Mouse (Mus musculus): ENCODE measurements around the gene Rnf216.
A peak's percentile ranks its signal among the peaks of the same experiment; 100 is the strongest.

Rnf216 gene

DNA sequence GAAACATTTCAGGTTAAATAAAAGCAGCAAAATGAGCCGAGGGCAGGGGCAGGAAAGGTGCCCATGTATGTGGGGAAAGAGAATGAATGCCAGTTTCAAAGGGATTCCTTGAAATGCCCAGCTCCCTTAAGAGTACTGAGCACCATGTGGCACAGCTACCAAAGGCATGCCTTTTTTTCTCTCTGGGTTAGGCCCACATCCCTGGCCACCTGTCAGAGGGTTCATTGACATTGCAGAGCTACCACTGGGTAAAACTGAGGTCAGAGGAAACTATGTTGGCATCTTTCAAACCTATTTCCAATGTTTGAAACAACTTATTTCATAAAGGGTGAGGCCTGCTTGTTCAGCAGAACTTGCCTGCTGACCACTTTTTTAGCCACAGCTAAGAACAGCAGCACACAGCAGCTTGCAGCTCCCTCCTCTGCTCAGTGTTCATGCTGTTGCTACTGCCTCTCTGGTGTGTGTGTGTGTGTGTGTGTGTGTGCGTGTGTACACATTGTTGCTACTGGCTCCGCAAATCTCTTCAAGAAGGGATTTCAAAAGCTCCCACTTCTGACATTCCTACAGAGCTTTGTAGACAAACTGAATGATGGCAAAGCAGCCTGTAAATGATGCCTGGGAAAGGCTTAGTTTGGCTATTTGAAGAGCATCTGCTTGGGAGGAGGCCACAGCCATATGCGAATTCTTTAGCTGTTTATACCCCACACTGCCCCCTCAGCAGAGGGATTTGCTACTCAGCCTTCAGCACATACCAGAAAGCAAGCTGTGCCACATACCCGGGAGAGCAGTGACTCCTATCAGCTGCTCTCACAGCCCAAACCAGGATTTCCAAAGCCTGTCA is 59.4 kb downstream of the Rnf216 start:
- DNase-seq (ENCODE audit: low spot score in 2 of 2), result no peak

DNA sequence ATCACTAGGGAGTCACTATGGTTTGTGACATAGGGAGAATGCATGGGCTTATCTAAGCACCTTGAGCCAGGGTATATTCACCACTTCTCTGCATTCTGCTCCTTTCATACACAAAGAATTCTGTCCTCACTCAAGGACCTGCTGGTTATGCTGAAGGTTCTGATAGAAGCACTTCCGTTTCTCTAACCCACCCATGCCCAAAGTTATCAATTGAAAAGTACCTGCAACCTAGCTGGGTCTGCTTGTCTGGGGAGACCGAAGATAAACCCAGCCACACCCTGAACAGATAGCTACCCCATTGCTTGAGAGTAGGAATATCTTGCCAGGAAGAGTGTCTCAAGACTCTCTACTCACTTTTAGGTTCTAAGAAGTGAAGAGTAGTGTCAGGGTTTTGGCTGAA is 60.1 kb downstream of the Rnf216 start:
- DNase-seq (ENCODE audit: low spot score in 2 of 2), result no peak

DNA sequence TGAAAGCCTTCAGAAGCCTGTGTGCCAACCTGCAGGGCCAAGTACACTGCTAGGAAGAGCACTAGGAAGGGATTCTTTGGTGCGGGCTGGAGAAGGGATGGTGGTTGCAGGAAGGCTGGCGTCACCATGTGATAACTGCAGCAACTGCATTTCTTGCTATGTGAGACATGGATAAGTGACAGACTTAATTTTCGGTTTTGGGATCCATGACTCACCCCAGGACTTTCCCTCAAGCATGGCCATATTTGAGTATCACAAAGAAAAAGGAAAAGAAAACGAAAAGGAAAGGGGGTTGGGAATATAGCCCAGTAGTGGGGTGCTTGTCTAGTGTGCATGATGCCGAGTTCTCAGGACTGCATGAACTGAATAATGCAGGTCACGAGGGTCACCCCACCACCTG is 60.9 kb downstream of the Rnf216 start:
- no peak for DNase-seq (ENCODE audit: low spot score in 2 of 2)

DNA sequence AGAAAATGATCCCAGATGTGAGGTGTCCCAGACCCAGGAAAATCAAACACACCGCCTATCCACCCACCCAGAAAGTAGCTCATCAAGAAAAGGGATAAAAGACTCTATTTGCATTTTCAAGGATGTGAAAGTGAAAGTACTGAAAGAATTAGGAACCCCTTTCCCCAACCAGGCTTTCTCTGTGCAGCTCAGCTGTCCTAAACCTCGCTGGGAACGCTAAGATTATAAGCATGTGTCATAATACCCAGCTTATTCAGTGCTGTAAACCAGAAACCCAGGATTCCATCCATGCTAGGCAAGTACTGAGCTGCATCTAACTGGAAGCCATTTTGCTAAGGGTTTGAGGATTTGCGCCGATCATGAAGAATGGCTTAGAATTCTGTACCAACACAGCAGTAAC is 62.5 kb downstream of the Rnf216 start:
- DNase-seq (ENCODE audit: low spot score in 2 of 2), result no peak

DNA sequence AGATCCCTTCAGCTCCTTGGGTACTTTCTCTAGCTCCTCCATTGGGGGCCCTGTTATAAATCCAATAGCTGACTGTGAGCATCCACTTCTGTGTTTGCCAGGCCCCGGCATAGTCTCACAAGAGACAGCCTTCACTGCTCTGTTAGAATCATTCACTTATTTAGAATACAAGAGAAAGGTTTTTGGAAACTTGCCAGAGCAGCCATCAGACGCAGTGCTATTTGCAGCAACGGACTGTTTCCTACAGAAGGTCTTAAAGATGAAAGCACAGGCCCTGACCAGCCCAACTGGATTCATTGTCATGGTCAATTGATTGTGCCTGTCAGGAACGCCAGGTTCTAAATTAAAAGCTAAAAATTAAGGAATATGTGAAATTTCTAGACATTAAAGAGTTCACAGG is 63.0 kb downstream of the Rnf216 start:
- DNase-seq (ENCODE audit: low spot score in 2 of 2), result no peak

DNA sequence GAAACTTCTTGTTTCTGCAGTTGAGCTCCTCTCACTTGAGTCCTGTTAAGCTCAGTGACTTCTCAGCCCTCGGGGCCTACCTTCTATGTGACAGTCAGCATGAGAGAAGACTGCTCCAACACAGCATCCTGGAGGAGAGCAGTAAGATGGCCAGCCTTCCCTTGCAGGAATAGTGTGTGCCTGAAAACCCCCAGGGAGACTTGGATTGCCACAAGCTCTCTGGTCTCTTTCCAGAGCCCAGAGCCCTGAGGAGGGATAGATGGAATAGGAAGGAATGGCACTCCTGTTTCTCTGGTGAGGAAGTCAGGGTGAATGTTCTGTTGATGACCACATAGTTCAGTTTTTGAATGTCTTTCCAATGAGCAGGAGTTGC is 63.8 kb downstream of the Rnf216 start:
- no peak for DNase-seq (ENCODE audit: low spot score in 2 of 2)

DNA sequence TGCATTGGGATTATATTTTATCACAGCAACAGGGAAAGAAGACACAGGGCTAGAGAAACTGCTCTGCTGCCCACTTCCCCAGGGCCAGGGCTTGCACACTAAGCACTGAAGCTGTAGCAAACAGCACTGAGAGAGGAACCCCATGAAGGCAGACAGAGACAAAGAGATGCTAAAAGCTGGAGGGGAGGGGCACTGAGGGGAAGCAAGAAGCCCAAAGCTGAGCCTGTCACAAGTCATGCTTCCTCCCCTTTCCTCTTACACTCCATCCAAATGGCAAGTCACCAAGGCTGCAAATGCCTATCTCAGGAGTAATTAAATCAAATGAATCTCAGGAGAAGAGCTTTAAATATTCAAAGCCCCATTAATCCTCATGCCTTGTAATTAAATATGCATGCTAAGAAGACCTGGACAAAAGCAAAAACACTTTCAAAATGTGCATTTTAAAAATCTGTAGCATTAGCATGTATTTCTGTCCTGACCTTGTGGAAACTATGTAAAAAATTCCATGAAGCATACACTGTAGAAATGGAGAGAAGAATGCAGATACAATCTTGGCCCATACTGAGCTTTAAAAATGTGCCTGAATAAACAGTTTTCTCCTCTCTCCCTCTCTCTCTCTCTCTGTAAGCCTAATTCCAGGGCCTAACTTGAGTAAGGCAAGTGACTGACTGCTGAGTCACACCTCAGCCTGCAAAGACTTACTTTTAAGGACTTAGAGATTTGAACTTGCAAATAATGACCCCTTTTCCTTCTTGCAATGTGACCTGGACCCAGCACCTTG is 64.4 kb downstream of the Rnf216 start:
- no peak for DNase-seq (ENCODE audit: low spot score in 2 of 2)

DNA sequence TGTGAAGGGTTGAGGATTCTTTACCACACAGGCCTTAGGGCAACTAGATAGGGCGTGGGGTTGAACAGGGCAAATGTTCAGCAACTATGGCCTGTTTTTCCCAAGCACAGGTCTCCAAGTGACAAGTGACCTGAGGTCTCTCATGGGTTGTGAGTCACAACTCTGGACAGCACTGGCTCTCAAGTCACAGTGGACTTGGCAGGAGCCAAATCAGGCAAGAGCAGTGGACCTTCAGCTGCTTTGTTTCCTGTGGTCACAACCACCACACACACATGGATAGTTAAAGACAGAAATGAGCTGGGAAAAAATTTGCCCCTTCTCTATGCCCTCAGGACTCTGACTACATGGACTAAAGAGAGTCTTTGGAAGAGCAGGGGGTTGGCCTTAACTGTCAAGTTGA is 65.2 kb downstream of the Rnf216 start:
- no peak for DNase-seq (ENCODE audit: low spot score in 2 of 2)

DNA sequence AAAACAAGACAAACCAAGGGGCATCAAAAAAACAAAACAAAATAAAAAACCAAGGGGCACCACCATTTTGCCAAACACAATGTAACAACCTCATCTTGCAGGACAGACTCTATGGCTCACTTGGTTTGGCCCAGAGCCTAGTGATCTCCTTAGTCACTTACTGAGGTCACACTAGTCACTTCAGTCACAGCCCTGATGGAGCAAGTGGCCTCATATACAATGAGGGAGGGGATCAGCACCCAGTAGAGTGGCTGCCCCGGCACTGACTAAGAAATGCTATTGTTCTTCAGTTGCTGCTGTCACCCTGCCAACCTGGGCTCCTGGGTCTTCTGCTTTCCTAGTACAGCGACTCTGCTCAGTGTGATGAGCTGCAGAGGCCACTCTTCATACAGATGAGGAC is 68.9 kb downstream of the Rnf216 start:
- no peak for DNase-seq (ENCODE audit: low spot score in 2 of 2)

DNA sequence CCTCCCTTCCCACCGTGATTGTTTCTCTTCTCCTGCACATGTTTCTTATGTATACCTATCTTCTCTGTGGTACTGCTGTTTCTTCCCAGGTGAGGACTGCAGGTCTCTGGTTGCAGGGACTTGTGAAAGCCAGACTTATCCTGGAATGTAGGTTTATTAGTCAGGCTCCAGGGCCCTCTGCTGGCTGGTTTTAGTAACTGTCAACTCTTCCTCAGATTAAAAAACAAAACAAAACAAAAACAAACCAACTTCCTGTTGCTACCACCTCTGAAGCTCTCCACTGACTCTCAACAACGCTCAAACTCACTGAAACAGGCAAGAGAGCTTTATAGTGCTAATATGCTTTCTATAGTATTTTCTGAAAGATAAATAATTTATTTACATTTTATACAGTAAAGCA is 69.5 kb downstream of the Rnf216 start:
- no peak for DNase-seq (ENCODE audit: low spot score in 2 of 2)

DNA sequence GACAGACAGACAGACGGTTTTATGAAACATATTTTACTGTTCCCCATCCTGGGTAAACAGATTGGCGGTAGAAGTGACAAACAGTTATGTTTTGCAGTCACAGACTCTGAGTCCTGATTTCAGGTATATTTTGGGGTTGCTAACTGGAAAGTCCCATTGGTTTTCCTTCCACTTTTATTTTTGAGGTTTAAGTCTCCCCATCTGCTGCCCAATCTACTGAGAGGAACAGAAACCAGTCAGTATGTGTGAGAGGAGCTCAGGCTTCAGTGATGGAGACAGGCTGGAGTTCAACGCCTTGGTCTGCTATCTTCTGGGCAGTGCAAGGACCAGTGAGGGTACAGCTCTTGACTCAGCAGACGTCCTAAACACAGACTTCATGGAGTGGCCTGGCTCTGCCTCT is 74.0 kb downstream of the Rnf216 start:
- DNase-seq (ENCODE audit: low spot score in 2 of 2), result no peak

DNA sequence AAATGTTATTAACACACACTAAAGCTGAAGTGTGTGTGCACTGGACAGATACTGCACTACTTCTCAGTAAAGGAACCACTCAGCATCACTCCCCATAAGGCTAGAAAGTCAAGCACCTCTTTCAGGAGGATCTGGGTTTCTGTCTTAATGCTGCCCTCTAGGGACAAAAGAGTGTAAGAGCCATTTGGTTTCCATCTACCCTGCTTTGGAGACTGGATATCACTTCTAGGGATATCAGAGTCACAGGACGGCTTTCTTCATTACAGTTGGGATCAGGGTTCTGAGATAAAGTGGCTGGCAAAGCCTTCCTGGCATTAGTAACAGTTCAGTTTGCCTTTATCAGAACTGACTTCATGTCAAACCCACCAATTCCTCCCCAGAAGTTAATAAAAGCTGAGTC is 75.6 kb downstream of the Rnf216 start:
- DNase-seq (ENCODE audit: low spot score in 2 of 2), result peak in 1 of 2 experiments; percentile 30

DNA sequence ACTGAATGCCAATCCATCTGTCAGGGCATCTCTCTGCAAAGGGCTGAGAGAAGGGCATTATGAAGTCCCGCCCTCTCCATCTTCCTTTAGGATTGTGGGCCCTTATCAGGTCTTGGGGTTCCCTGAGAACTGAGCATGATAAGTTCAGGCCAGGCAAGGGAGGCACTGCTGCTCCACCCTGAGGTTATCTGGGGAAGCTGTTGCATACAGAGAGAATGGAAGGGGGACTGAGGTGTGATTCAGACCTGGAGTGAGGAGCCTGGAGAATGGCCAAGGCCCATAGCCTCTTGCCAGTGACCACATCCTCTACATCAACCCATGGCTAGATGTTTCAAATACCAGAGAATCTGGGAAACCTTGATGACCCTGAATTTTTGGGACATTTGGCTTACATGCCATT is 76.7 kb downstream of the Rnf216 start:
- DNase-seq (ENCODE audit: low spot score in 2 of 2), result no peak

DNA sequence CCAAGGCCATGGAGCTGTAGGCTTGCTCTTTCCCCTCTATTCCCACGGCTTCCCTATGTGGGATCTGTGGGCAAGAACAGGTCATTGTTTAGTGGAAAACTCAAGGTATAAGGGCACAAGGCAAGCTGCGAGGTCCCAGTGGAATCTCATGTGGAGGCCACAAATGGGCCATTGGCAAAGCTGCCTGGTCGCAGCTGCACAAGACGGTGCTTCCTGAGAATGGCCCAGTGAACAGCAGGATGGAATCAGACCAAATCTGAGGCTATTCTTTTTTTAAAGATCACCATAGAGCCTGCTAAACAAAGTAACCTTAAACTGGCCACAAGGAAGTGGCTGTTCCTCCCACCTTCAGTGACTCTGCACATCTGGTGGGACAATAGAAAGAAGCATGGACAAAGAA is 77.5 kb downstream of the Rnf216 start:
- no peak for DNase-seq (ENCODE audit: low spot score in 2 of 2)

DNA sequence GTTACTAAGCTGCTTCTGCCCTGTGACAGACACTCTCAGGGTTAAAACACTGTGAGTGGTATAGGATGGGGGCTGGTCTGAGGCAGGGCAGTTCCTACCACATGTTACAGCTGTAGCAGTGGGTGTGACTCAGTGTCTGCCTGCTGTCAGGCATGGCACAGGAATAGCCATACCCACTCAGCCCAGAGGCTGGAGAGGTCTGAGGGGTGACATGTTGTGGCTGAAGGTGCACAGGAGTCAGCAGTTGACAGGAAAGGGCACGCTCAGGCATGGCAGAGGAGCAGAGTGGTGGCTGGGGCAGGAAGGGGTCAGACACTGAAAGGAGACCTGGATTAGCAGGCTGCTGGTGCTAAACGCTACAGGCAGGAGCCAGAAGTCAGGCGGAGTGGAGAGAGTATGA is 78.7 kb downstream of the Rnf216 start:
- DNase-seq (ENCODE audit: low spot score in 2 of 2), result no peak

DNA sequence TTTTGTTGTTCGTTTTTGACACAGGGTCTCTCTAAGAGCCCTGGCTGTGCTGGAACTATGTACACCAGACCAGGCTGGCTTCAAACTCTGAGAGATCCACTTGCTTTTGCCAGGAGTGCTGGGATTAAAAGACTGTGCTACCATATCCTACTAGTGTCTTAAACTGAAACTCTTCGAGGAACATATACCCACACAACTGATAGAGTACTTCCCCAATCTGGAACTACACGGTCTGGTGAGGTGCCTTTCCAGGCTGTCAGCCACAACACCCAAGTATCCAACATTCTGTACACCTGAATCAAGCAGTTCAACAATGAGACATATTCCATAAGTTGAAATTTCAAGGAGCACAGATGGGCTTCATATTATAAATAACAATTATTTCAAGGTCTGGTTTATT is 79.5 kb downstream of the Rnf216 start:
- DNase-seq (ENCODE audit: low spot score in 2 of 2), result no peak

DNA sequence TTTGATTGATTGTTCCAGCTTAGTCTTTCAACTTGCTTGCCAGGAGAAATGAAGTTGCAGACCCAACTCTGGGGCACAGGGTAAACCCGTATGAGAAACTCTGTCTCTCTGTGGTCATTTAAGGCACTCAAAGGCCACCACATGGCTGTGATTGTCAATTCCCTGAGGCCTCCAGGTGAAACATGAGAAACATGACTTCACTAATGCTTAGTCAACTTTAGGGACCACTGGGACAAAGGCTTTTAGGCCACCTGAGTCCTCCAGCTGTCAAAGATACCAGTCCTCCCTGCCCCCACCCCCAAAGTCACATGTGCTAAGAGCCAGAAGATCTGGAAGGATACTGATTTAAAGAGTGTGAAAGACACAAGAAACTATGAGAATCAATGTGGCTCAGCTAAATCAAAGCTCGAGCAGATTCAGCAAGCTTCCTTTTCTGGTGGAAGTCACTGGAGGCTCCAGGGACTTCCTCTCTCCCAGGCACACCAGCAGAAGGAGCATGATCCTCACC is 80.1 kb downstream of the Rnf216 start:
- no peak for DNase-seq (ENCODE audit: low spot score in 2 of 2)

DNA sequence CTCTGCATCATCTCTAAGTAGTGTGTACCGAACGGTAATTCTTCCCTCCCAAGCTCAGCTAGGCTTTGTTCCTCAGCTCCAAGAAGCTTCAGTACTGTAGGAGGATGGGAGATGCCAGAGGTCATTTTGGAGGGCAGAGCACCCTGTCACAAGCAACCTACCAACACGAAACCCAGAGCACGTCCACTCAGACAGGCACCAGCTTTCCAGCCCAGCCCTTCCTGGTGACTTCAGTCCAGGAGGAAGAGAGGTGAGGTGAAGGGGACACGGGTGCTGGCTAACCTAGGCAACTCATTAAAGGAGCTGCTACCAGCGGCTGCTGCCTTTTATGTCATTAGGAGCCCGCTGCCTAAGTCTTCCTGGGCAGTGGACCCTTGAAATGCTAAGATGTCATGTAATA is 81.1 kb downstream of the Rnf216 start:
- DNase-seq (ENCODE audit: low spot score in 2 of 2), result no peak

DNA sequence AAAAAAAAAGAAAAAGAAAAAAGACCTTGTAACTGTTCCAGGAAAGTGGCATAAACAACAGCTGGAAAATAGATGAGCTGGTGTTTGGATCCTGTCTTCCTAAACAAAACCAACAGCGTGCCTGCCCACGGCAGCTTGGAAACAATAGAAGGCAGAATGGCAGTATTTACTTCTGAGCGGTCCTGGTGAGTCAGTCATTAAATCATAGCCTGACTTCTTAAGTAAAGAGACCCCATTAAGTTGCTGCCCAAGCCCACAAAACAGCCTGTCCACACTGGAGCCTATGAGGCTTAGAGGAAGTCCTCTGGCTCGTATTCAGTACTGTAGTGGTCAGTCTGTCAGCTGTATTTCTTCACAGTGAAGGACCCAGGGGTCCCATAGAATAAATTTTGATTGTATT is 81.6 kb downstream of the Rnf216 start:
- DNase-seq (ENCODE audit: low spot score in 2 of 2), result no peak

DNA sequence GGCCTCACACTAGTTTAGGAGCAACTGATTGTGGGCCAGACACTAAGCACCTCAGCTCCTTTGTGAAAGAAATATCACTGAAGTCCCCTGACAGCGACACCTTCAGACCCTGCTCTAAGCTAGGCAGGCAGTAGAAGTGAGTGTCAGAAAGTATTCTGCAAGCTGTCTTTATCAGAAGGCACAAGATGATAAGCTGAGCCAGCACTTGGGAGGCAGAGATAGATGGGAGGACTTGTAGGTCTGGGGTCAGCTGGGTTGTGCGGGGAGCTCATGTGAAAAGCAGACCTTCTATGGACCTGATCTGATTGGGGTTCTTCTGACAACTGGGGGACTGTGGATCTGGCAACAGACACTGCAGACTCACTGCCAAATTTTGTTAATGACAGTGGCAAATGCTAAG is 88.9 kb downstream of the Rnf216 start:
- DNase-seq (ENCODE audit: low spot score in 2 of 2), result no peak

DNA sequence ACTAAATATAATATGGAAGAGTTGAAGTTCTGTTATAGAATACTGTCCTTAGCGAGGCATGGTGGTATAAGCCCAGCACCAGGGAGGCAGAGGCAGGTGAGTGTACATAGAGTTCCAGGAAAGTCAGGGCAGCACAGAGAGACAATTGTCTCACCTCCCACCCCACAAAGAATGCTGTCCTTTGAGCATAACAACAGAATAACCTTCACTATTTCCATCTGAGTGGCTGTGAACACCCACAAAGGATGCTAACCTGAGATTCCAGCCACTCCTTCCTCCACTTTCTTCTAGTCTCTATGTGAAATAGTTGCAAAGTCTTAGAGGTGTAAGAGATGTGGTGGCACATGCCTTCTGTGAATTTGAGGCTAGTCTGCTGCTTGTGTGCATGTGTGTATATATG is 89.8 kb downstream of the Rnf216 start:
- DNase-seq (ENCODE audit: low spot score in 2 of 2), result no peak

DNA sequence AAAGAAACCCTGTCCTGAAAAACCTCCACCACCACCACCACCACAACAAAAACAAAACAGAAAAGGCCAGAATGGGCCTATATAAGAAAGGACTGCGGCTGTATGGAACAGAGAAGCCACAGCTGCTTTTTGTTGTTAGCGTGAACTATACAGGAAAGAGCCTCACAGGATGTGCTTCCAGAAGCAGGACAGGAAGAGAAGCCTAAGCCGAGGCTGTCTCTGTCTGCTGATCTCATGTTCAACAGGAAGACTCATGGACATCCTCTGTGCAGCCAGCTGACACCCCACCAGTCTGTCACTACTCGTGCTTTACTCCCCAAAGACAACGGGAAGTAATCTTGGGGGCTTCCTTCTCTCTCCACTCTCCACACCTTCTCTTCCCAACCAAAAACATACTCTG is 95.4 kb downstream of the Rnf216 start:
- DNase-seq (ENCODE audit: low spot score in 2 of 2), result no peak

DNA sequence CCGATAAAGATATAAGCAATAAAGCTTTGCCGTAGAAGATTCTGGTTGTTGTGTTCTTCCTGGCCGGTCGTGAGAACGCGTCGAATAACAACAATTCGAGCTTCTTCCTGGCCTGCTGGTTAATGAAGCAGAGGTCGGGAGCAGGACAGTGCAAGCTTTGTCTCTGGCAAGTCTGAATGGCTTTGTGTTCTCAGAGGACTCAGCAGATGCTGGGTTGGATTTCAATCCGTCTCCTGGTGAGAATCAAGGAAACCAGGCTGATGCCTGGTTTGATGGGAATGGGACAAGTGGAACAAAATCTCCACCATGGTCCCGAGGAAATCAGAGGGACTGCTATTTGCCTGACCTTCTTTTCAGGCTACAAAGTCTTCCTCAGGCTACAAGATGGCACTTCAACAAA is 103.4 kb downstream of the Rnf216 start:
- DNase-seq (ENCODE audit: low spot score in 2 of 2), result no peak

All from cerebellum, postnatal 4 days (tissue).